Mouse (Mus musculus) limb, embryonic 15.5 days (tissue): Measurements from ENCODE around the gene Gm20736. TPM values are rescaled to one million over a fixed set of nuclear protein-coding genes. Genes with fewer than 3 reads are reported as not detected.
"Not testable (repeated sequence)": the region's sequence is repeated elsewhere in the genome, so short reads cannot be mapped to it uniquely, and the experiment has no call there.

Source experiments
- ATAC-seq: fragments of 200-750 bp; cut with Nextera tagmentation; 2 replicates; pipeline ENCODE4 v1.8.0; 2017; ENCODE audit warnings: low read depth, moderate TSS enrichment; ENCODE audit not compliant: insufficient number of reproducible peaks, low FRiP score, low TSS enrichment
- H3K27ac ChIP-seq: fragments of 300-500 bp; sonication (generic); 2 replicates; pipeline ENCODE4 v1.5.1; 2015; ENCODE audit warnings: moderate library complexity, mild to moderate bottlenecking, inconsistent platforms
- H3K27me3 ChIP-seq: fragments of 300-500 bp; sonication (generic); 2 replicates; pipeline ENCODE4 v1.6.1; 2015; ENCODE audit warnings: inconsistent platforms
- H3K36me3 ChIP-seq: fragments of 300-500 bp; sonication (generic); 2 replicates; pipeline ENCODE4 v1.6.1; 2015; ENCODE audit warnings: inconsistent platforms
- H3K4me1 ChIP-seq: fragments of 300-500 bp; sonication (generic); 2 replicates; pipeline ENCODE4 v1.6.1; 2015; ENCODE audit warnings: inconsistent platforms
- H3K4me2 ChIP-seq: fragments of 300-500 bp; sonication (generic); 2 replicates; pipeline ENCODE4 v1.6.1; 2015; ENCODE audit warnings: mild to moderate bottlenecking, inconsistent platforms
- H3K4me3 ChIP-seq: fragments of 300-500 bp; sonication (generic); 2 replicates; pipeline ENCODE4 v1.5.1; 2015; ENCODE audit warnings: mild to moderate bottlenecking, inconsistent platforms
- H3K9ac ChIP-seq: fragments of 300-500 bp; sonication (generic); 2 replicates; pipeline ENCODE4 v1.6.1; 2015; ENCODE audit warnings: inconsistent platforms
- H3K9me3 ChIP-seq: fragments of 300-500 bp; sonication (generic); 2 replicates; pipeline ENCODE4 v1.6.1; 2016; ENCODE audit warnings: inconsistent platforms
- WGBS: fragments of 180-500 bp; shearing (Covaris S2); methylation state at CpG from one replicate; pipeline ENCODE4 v1.1.7; 2015; 5-methylcytosine and 5-hydroxymethylcytosine counted together
- polyA plus RNA-seq: library from polyadenylated mRNA; unstranded; fragments of >200 nt; fragmentation: Nextera tagmentation; extraction: Ambion mirVana; gene quantifications from 2 replicates; pipeline ENCODE4 v1.2.1, GENCODE M21; 2015

Gm20736 gene
- polyA plus RNA-seq, result not detected in 2 replicates

DNA sequence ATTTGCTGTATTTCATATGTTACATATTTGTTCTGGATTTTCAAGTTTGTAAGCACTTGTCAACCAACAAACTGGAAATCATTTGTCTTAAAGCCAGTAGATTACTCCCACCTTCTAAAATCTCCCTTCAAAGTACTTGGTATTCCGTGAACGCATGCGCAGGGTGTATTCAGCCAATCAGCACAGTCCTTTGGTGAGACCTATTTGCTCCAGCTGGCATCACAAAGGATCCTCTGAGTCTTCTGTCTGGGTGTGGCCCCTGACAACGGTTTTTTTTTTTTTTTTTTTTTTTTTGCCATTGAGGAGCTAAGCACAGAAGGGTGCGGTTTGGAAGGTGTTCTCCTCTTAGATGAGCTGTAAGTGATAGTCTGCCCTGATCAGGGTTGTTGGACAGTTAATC lies at the start of gene Gm20736:
TSS of gene Gm20736 (plus strand) at position 301 of the 400 bp plus-strand sequence.
- no CpG with 5 or more reads among the region's 5 CpGs for WGBS
- H3K27me3 ChIP-seq, H3K36me3 ChIP-seq, H3K4me2 ChIP-seq, H3K4me3 ChIP-seq, H3K27ac ChIP-seq, H3K9ac ChIP-seq, ATAC-seq, H3K9me3 ChIP-seq, H3K4me1 ChIP-seq: not testable (repeated sequence)

Other genes with a start within 250 kb of the Gm20736 start
- not detected in 2 replicates for gene Gm20924, start 170.2 kb upstream of the Gm20736 start, polyA plus RNA-seq